Mouse (Mus musculus) forebrain, embryonic 15.5 days (tissue): ENCODE results near the gene Isca1. TPM values are rescaled to one million over a fixed set of nuclear protein-coding genes. Genes with fewer than 3 reads are reported as not detected.
"Not testable (repeated sequence)": the region's sequence is repeated elsewhere in the genome, so short reads cannot be mapped to it uniquely, and the experiment has no call there.

Experiments
- ATAC-seq: fragments of 200-750 bp; cut with Nextera tagmentation; replicated peaks from 2 replicates; pipeline ENCODE4 v1.8.0; 2017; ENCODE audit warnings: mild to moderate bottlenecking, moderate TSS enrichment, moderate library complexity
- H3K27ac ChIP-seq: fragments of 300-500 bp; sonication (generic); replicated peaks from 2 replicates; pipeline ENCODE4 v1.5.1; 2015; ENCODE audit warnings: mild to moderate bottlenecking, inconsistent platforms
- H3K27me3 ChIP-seq: fragments of 300-500 bp; sonication (generic); 2 replicates; pipeline ENCODE4 v1.6.1; 2015; ENCODE audit warnings: inconsistent platforms
- H3K36me3 ChIP-seq: fragments of 300-500 bp; sonication (generic); 2 replicates; pipeline ENCODE4 v1.6.1; 2015; ENCODE audit warnings: mild to moderate bottlenecking, inconsistent platforms
- H3K4me1 ChIP-seq: fragments of 300-500 bp; sonication (generic); 2 replicates; pipeline ENCODE4 v1.6.1; 2015; ENCODE audit warnings: inconsistent platforms
- H3K4me2 ChIP-seq: fragments of 300-500 bp; sonication (generic); replicated peaks from 2 replicates; pipeline ENCODE4 v1.6.1; 2015; ENCODE audit warnings: mild to moderate bottlenecking, inconsistent platforms
- H3K4me3 ChIP-seq: fragments of 300-500 bp; sonication (generic); 2 replicates; pipeline ENCODE4 v1.5.1; 2015; ENCODE audit warnings: mild to moderate bottlenecking, inconsistent platforms
- H3K9ac ChIP-seq: fragments of 300-500 bp; sonication (generic); replicated peaks from 2 replicates; pipeline ENCODE4 v1.6.1; 2015; ENCODE audit warnings: mild to moderate bottlenecking, inconsistent platforms
- H3K9me3 ChIP-seq: fragments of 300-500 bp; sonication (generic); 2 replicates; pipeline ENCODE4 v1.6.1; 2016; ENCODE audit warnings: inconsistent platforms
- WGBS: fragments of 180-500 bp; shearing (Covaris S2); methylation state at CpG from one replicate; pipeline ENCODE4 v1.1.7; 2015; ENCODE audit warnings: mixed read lengths; 5-methylcytosine and 5-hydroxymethylcytosine counted together
- polyA plus RNA-seq: library from polyadenylated mRNA; unstranded; fragments of >200 nt; fragmentation: Nextera tagmentation; extraction: Ambion mirVana; gene quantifications from 2 replicates; pipeline ENCODE4 v1.2.1, GENCODE M21; 2015

Isca1 gene
- polyA plus RNA-seq = 129 and 146 TPM in 2 replicates

DNA sequence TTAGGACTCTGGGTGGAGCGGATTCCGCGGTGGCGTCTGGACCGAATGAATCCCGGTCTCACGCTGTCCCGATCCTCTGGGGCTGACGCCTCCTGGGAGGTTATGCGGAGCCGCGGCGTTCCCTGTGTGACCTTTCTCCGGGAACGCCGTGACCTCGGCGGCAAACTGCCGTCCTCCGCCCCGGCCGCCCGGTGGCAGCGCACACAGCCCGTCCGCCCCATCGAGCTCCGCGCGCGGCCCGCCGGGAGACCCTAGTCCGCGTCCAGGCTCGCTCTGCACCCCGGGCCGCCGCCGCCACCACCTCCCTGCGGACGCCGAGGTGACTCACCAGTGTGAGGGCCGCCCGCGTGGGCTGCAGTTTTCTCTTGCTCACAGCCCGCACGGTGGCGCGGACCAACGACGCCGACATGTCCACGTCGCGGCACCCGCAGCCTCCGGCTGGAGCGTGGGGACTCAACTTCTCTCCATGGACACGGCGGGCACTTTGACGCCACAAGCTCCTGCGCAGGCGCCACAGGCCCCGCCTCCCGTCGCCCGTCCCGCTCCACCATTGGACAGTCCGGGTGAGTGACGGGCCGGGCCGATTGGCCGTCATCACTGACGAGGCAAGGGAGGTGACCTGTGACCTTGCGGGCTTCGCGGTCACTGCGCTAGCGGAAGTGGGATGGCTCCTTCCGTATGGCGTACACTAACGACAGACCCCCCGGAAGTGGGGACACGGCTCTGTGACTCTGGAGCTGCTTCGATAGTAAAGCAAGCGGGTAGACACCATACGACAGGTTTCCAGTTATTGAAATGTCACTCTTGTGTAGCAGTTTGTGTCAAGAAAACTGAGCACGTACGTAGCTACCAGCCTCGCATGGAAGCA is at the start of gene Isca1:
TSS of gene Isca1 (minus strand) at position 515 of the 868 bp plus-strand sequence.
- peak within 1 kb of the TSS; percentile 87 for H3K4me3 ChIP-seq
- H3K4me2 ChIP-seq = peak within 1 kb of the TSS; percentile 75
- no peaks in the 10 kb centered on the region for H3K9me3 ChIP-seq
- no peaks in the 10 kb centered on the region for H3K27me3 ChIP-seq
- WGBS = under 1% methylated on average over 90 of the region's 91 CpGs
- H3K36me3 ChIP-seq = peaks cover 15% of the 10 kb centered on the region
- H3K4me1 ChIP-seq = peaks cover 37% of the 10 kb centered on the region
- peak within 1 kb of the TSS; percentile 79 for H3K9ac ChIP-seq
- peak within 1 kb of the TSS; percentile 99 for H3K27ac ChIP-seq
- ATAC-seq = peak; percentile 98

DNA sequence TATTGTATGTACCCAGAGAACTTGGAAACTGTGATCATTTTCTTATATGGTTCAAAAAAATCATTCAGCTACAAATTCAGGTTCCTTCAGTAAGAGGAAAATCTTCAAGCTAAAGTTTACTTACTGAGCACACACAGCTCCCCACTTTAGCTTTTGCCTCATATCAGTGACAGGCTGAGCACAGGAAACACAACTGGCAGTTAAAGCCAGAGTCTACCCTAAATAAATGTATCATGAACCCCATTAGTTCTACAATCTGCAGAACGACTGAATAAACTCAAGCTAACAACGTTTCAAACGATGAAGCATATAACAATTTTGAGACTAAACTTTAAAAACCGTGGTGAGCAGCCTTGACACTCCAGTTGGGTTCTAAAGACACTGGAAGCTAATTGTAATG is 47.7 kb upstream of the Isca1 start:
- Histone ChIP-seq H3K4me1 (peaks cover 39% of the 10 kb centered on the region), H3K9me3 (no peaks in the 10 kb centered on the region), H3K27me3 (no peaks in the 10 kb centered on the region), H3K9ac (no peak overlapping the region), H3K4me3 (no peak overlapping the region), H3K27ac (no peak overlapping the region), H3K36me3 (peaks cover 49% of the 10 kb centered on the region), H3K4me2 (no peak overlapping the region)
- WGBS = 96% methylated on average over 4 of the region's 4 CpGs
- no peak for ATAC-seq

- H3K9me3 ChIP-seq = no peaks in the 10 kb centered on the region
- H3K4me3 ChIP-seq = no peak overlapping the region
- no peak for ATAC-seq
- H3K4me1 ChIP-seq = peaks cover 9% of the 10 kb centered on the region
- 81% methylated on average over 6 of the region's 6 CpGs for WGBS
- H3K9ac ChIP-seq = no peak overlapping the region
- H3K4me2 ChIP-seq = no peak overlapping the region
- no peak overlapping the region for H3K27ac ChIP-seq
- H3K36me3 ChIP-seq = peaks cover 78% of the 10 kb centered on the region
- H3K27me3 ChIP-seq = no peaks in the 10 kb centered on the region
Measured at GRCm38 (mm10) chr13:59814109-59814591, 44.5 kb upstream of the Isca1 start.

DNA sequence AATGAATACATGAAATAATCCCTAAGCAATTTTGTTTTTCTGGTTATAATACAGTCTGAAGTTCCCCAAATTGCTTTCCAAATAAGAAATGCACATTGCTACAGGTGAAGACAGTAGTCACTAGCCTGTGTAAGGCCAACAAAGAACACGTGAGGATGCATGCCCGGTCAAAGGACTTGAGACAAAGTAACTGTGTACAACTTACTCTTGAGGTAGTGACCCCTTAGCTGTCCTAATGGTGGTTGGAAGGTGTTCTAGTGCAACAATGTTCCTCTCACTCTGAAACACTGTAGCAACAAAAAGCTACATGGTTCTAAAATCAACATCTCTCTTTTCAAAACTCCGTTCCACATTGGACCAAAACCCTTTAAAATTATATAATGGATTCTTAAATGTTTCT is 42.0 kb upstream of the Isca1 start:
- Histone ChIP-seq H3K9ac (no peak overlapping the region), H3K4me1 (no peaks in the 10 kb centered on the region), H3K36me3 (peaks cover 90% of the 10 kb centered on the region), H3K27me3 (no peaks in the 10 kb centered on the region), H3K4me3 (no peak overlapping the region), H3K27ac (no peak overlapping the region), H3K4me2 (no peak overlapping the region), H3K9me3 (no peaks in the 10 kb centered on the region)
- ATAC-seq = no peak
- WGBS = 94% methylated on average over 3 of the region's 3 CpGs

GRCm38 (mm10) chr13:59801000-59801399 is 31.4 kb upstream of the Isca1 start:
- Histone ChIP-seq H3K4me3 (no peak overlapping the region), H3K4me1 (no peaks in the 10 kb centered on the region)
- ATAC-seq = no peak

GRCm38 (mm10) chr13:59800077-59800476 is 30.5 kb upstream of the Isca1 start:
- Histone ChIP-seq H3K36me3 (peaks cover 95% of the 10 kb centered on the region), H3K27ac (no peak overlapping the region), H3K27me3 (no peaks in the 10 kb centered on the region), H3K4me3 (no peak overlapping the region), H3K4me2 (no peak overlapping the region), H3K9ac (no peak overlapping the region), H3K4me1 (no peaks in the 10 kb centered on the region), H3K9me3 (no peaks in the 10 kb centered on the region)
- ATAC-seq = no peak
- 92% methylated on average over 2 of the region's 2 CpGs for WGBS

More at GRCm38 (mm10) chr13:59801000-59801399, 31.4 kb upstream of the Isca1 start:
- Histone ChIP-seq H3K36me3 (peaks cover 95% of the 10 kb centered on the region), H3K27me3 (no peaks in the 10 kb centered on the region), H3K9ac (no peak overlapping the region), H3K9me3 (no peaks in the 10 kb centered on the region), H3K27ac (no peak overlapping the region), H3K4me2 (no peak overlapping the region)
- WGBS = 84% methylated on average over 6 of the region's 6 CpGs

DNA sequence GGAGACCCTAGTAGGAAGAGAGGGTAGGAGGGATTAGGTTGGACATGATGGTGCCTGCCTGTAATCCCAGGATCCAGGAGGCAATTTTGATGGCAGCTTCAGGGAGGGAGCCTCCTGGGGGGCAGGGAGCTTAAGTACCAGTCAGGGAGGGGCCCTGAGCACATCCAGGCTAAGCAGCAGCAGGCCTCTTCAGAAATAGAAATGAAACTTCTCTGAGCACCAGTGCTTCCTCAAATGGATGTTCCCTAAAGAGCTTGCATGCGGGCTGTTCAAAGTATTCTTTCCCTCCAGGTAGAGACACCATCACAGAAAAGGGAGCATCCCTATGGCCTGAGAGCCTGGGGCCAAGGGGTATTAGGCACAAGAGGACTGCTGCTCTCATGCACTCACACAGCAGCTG is 28.7 kb upstream of the Isca1 start:
- Histone ChIP-seq H3K27me3 (no peaks in the 10 kb centered on the region), H3K9me3 (no peaks in the 10 kb centered on the region), H3K9ac (no peak overlapping the region), H3K27ac (no peak overlapping the region), H3K36me3 (peaks cover 92% of the 10 kb centered on the region), H3K4me1 (no peaks in the 10 kb centered on the region), H3K4me3 (no peak overlapping the region), H3K4me2 (no peak overlapping the region)
- 96% methylated on average over 1 of the region's 1 CpGs for WGBS
- ATAC-seq = no peak

DNA sequence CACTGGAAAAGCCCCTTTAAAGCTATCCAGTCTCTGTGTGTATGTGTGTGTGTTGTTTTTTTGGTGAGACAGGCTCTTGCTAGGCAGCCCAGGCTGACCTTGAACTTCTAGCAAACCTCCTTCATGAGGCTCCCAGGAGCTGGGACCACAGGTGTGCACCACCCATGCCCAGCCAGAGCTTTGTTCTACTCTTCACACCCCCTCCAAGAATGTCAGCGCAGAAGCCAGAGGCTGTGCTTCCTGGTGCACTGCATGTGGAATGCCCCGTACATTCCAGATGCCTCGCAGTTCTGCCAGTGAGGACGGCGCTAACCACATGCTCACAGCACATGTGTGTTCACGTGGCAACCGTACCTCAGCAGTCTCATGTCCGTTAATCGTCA is 26.8 kb upstream of the Isca1 start:
- H3K27ac ChIP-seq = no peak overlapping the region
- H3K36me3 ChIP-seq = peaks cover 95% of the 10 kb centered on the region
- no peak overlapping the region for H3K4me2 ChIP-seq
- WGBS = 97% methylated on average over 9 of the region's 9 CpGs
- no peak for ATAC-seq
- no peaks in the 10 kb centered on the region for H3K27me3 ChIP-seq
- no peaks in the 10 kb centered on the region for H3K4me1 ChIP-seq
- no peak overlapping the region for H3K4me3 ChIP-seq
- no peak overlapping the region for H3K9ac ChIP-seq
- no peaks in the 10 kb centered on the region for H3K9me3 ChIP-seq

- Histone ChIP-seq H3K36me3 (peaks cover 96% of the 10 kb centered on the region), H3K4me2 (no peak overlapping the region), H3K4me1 (no peaks in the 10 kb centered on the region), H3K27me3 (no peaks in the 10 kb centered on the region), H3K27ac (no peak overlapping the region), H3K9ac (no peak overlapping the region), H3K4me3 (no peak overlapping the region), H3K9me3 (no peaks in the 10 kb centered on the region)
- 96% methylated on average over 6 of the region's 6 CpGs for whole genome bisulfite sequencing
- no peak for ATAC-seq
Measured at GRCm38 (mm10) chr13:59795807-59796465, 26.3 kb upstream of the Isca1 start.

- H3K4me1 ChIP-seq = no peaks in the 10 kb centered on the region
- H3K9ac ChIP-seq = no peak overlapping the region
- H3K27ac ChIP-seq = no peak overlapping the region
- no peak overlapping the region for H3K4me3 ChIP-seq
- ATAC-seq = no peak
- no peaks in the 10 kb centered on the region for H3K27me3 ChIP-seq
- WGBS = 96% methylated on average over 1 of the region's 1 CpGs
- H3K4me2 ChIP-seq = no peak overlapping the region
- H3K36me3 ChIP-seq = peaks cover 96% of the 10 kb centered on the region
- no peaks in the 10 kb centered on the region for H3K9me3 ChIP-seq
Measured at GRCm38 (mm10) chr13:59794786-59795185, 25.2 kb upstream of the Isca1 start.

GRCm38 (mm10) chr13:59782145-59782544 is 12.5 kb upstream of the Isca1 start, which contains the start of gene Gm49354:
TSS of gene Gm49354 (minus strand) at chr13:59782245.
- H3K9me3 ChIP-seq = no peaks in the 10 kb centered on the region
- peaks cover 93% of the 10 kb centered on the region for H3K36me3 ChIP-seq
- no peak within 1 kb of the TSS for H3K4me2 ChIP-seq
- H3K4me1 ChIP-seq = no peaks in the 10 kb centered on the region
- no peak within 1 kb of the TSS for H3K9ac ChIP-seq
- H3K27me3 ChIP-seq = no peaks in the 10 kb centered on the region
- no peak within 1 kb of the TSS for H3K4me3 ChIP-seq
- 92% methylated on average over 7 of the region's 7 CpGs for WGBS
- ATAC-seq = no peak
- no peak within 1 kb of the TSS for H3K27ac ChIP-seq

- not testable (repeated sequence) for H3K4me2 ChIP-seq, ATAC-seq, H3K27ac ChIP-seq, H3K9me3 ChIP-seq, H3K27me3 ChIP-seq, H3K9ac ChIP-seq, H3K4me3 ChIP-seq, H3K4me1 ChIP-seq
- peaks cover 89% of the 10 kb centered on the region for H3K36me3 ChIP-seq
- WGBS = 100% methylated on average over 1 of the region's 1 CpGs
Measured at GRCm38 (mm10) chr13:59779744-59780264, 10.2 kb upstream of the Isca1 start.
